Mouse (Mus musculus): ENCODE data around the gene Skiv2l. TPM values are rescaled to one million over a fixed set of nuclear protein-coding genes. Genes with fewer than 3 reads are reported as not detected.

Gene Skiv2l
- 62.1 and 62.4 TPM in 2 replicates for polyA plus RNA-seq (2015; fragmentation: Nextera tagmentation; extraction: Ambion mirVana)

GRCm38 (mm10) chr17:34849722-34850516 lies at the start of gene Skiv2l, which contains the start of gene Nelfe:
TSS of gene Skiv2l (minus strand) at chr17:34850210.
TSS of gene Nelfe (plus strand) at chr17:34850391.
- H3K4me3 ChIP-seq (ENCODE audit: low read depth, low read length): peak within 1 kb of the TSS; percentile 84
- H3K9me3 ChIP-seq (replicated peaks; ENCODE audit: control insufficient read depth, low read length, poor library complexity, severe bottlenecking): no peaks in the 10 kb centered on the region
- H3K4me1 ChIP-seq (ENCODE audit: control insufficient read depth, insufficient read depth, low read length): peaks cover 19% of the 10 kb centered on the region
- peak; percentile 97 for ATAC-seq
- H3K27me3 ChIP-seq (ENCODE audit: control insufficient read depth, insufficient read depth, low read depth, low read length): no peaks in the 10 kb centered on the region
- peak within 1 kb of the TSS; percentile 73 for H3K27ac ChIP-seq (ENCODE audit: low read length)
- under 1% methylated on average over 59 of the region's 65 CpGs for WGBS
- peak within 1 kb of the TSS; percentile 86 for H3K4me2 ChIP-seq (ENCODE audit: low read length)
- H3K36me3 ChIP-seq (ENCODE audit: control insufficient read depth, insufficient read depth, low read length): peaks cover 26% of the 10 kb centered on the region
- H3K9ac ChIP-seq (ENCODE audit: low read depth, low read length): peak within 1 kb of the TSS; percentile 86

DNA sequence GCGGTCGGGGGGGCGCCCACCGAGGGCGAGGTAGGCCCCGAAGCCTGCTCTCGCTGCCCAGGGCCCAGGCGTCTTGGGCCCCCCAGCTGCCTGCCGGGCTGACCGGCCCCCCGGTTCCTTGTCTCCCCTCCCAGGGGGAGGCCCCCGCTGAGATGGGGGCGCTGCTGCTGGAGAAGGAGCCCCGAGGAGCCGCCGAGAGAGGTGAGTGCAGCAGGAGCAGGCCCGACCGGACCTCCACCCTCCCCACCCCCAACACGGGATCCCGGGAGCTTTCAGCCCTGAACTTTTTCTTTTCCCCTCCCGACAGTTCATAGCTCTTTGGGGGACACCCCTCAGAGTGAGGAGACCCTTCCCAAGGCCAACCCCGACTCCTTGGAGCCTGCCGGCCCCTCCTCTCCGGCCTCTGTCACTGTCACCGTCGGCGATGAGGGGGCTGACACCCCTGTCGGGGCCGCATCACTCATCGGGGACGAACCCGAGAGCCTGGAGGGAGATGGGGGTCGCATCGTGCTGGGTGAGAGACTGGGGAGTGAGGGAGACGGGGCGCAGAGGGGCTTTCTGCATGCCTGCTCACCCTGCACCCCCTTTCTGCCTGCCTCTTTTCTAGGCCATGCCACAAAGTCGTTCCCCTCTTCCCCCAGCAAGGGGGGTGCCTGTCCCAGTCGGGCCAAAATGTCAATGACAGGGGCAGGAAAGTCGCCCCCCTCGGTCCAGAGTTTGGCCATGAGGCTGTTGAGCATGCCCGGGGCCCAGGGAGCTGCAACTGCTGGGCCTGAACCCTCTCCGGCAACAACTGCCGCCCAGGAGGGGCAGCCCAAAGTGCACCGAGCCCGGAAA lies 49.3 kb upstream of the Skiv2l start:
- H3K27me3 ChIP-seq (ENCODE audit: control insufficient read depth, insufficient read depth, low read depth, low read length): no peaks in the 10 kb centered on the region
- H3K4me1 ChIP-seq (ENCODE audit: control insufficient read depth, insufficient read depth, low read length): peaks cover 37% of the 10 kb centered on the region
- H3K36me3 ChIP-seq (ENCODE audit: control insufficient read depth, insufficient read depth, low read length): peaks cover 11% of the 10 kb centered on the region
- H3K4me3 ChIP-seq (ENCODE audit: low read depth, low read length): peak overlapping the region; percentile 93
- 0 out of 2 replicates have a peak, but pooled peaks have one; percentile 2 for ATAC-seq
- H3K27ac ChIP-seq (ENCODE audit: low read length): peak overlapping the region; percentile 97
- peak overlapping the region; percentile 95 for H3K9ac ChIP-seq (ENCODE audit: low read depth, low read length)
- peak overlapping the region; percentile 93 for H3K4me2 ChIP-seq (ENCODE audit: low read length)
- H3K9me3 ChIP-seq (replicated peaks; ENCODE audit: control insufficient read depth, low read length, poor library complexity, severe bottlenecking): no peaks in the 10 kb centered on the region
- WGBS: under 1% methylated on average over 34 of the region's 45 CpGs

- Histone ChIP-seq H3K9ac (ENCODE audit: low read depth, low read length) (peak overlapping the region; percentile 95), H3K4me2 (ENCODE audit: low read length) (peak overlapping the region; percentile 93), H3K4me3 (ENCODE audit: low read depth, low read length) (peak overlapping the region; percentile 93), H3K27ac (ENCODE audit: low read length) (peak overlapping the region; percentile 97), H3K27me3 (ENCODE audit: control insufficient read depth, insufficient read depth, low read depth, low read length) (no peaks in the 10 kb centered on the region), H3K9me3 (replicated peaks; ENCODE audit: control insufficient read depth, low read length, poor library complexity, severe bottlenecking) (no peaks in the 10 kb centered on the region), H3K4me1 (ENCODE audit: control insufficient read depth, insufficient read depth, low read length) (peaks cover 38% of the 10 kb centered on the region), H3K36me3 (ENCODE audit: control insufficient read depth, insufficient read depth, low read length) (peaks cover 9% of the 10 kb centered on the region)
- no peak for ATAC-seq
- 2% methylated on average over 12 of the region's 47 CpGs for WGBS
These were observed 48.7 kb upstream of the Skiv2l start for GRCm38 (mm10) chr17:34898706-34899052.

- Histone ChIP-seq H3K9me3 (replicated peaks; ENCODE audit: control insufficient read depth, low read length, poor library complexity, severe bottlenecking) (no peaks in the 10 kb centered on the region), H3K36me3 (ENCODE audit: control insufficient read depth, insufficient read depth, low read length) (peaks cover 5% of the 10 kb centered on the region), H3K27me3 (ENCODE audit: control insufficient read depth, insufficient read depth, low read depth, low read length) (no peaks in the 10 kb centered on the region), H3K4me3 (ENCODE audit: low read depth, low read length) (peak within 1 kb of the TSS; percentile 93), H3K27ac (ENCODE audit: low read length) (peak within 1 kb of the TSS; percentile 97), H3K9ac (ENCODE audit: low read depth, low read length) (peak within 1 kb of the TSS; percentile 95), H3K4me2 (ENCODE audit: low read length) (peak within 1 kb of the TSS; percentile 93), H3K4me1 (ENCODE audit: control insufficient read depth, insufficient read depth, low read length) (peaks cover 42% of the 10 kb centered on the region)
- ATAC-seq: peak; percentile 8
- WGBS: under 1% methylated on average over 37 of the region's 44 CpGs
These were observed 48.2 kb upstream of the Skiv2l start, which contains the start of the genes C2 and Ehmt2 for GRCm38 (mm10) chr17:34898160-34898586. TSS of gene C2 (minus strand) at chr17:34898265. TSS of gene Ehmt2 (plus strand) at chr17:34898469.

- Histone ChIP-seq H3K4me1 (ENCODE audit: control insufficient read depth, insufficient read depth, low read length) (peaks cover 42% of the 10 kb centered on the region), H3K36me3 (ENCODE audit: control insufficient read depth, insufficient read depth, low read length) (peaks cover 4% of the 10 kb centered on the region), H3K27ac (ENCODE audit: low read length) (peak overlapping the region; percentile 97), H3K9me3 (replicated peaks; ENCODE audit: control insufficient read depth, low read length, poor library complexity, severe bottlenecking) (no peaks in the 10 kb centered on the region), H3K4me2 (ENCODE audit: low read length) (peak overlapping the region; percentile 93), H3K27me3 (ENCODE audit: control insufficient read depth, insufficient read depth, low read depth, low read length) (no peaks in the 10 kb centered on the region), H3K4me3 (ENCODE audit: low read depth, low read length) (peak overlapping the region; percentile 93), H3K9ac (ENCODE audit: low read depth, low read length) (peak overlapping the region; percentile 95)
- 18% methylated on average over 10 of the region's 10 CpGs for WGBS
- no peak for ATAC-seq
These were observed 47.6 kb upstream of the Skiv2l start for GRCm38 (mm10) chr17:34897373-34898159.

DNA sequence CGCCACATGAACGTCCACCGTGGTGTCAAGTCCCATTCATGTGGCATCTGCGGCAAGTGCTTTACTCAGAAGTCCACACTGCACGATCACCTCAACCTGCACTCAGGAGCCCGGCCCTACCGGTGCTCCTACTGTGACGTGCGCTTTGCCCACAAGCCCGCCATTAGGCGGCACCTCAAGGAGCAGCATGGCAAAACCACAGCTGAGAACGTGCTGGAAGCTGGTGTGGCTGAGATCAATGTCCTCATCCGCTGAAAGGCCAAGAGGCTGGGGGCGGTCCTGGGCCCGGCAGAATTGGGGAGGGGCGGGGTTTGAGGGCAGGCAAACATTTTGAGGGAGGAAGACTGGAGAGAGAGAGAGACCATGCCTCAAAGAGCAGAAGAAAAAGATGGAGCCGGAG lies 46.4 kb upstream of the Skiv2l start:
- Histone ChIP-seq H3K4me1 (ENCODE audit: control insufficient read depth, insufficient read depth, low read length) (peaks cover 42% of the 10 kb centered on the region), H3K9me3 (replicated peaks; ENCODE audit: control insufficient read depth, low read length, poor library complexity, severe bottlenecking) (no peaks in the 10 kb centered on the region), H3K27ac (ENCODE audit: low read length) (peak overlapping the region; percentile 2; the same call in 1 of the 2 replicates), H3K4me3 (ENCODE audit: low read depth, low read length) (peak overlapping the region; percentile 81; the same call in 1 of the 2 replicates), H3K36me3 (ENCODE audit: control insufficient read depth, insufficient read depth, low read length) (peaks cover 4% of the 10 kb centered on the region), H3K27me3 (ENCODE audit: control insufficient read depth, insufficient read depth, low read depth, low read length) (no peaks in the 10 kb centered on the region), H3K4me2 (ENCODE audit: low read length) (peak overlapping the region; percentile 93), H3K9ac (ENCODE audit: low read depth, low read length) (no peak overlapping the region)
- WGBS: 85% methylated on average over 17 of the region's 17 CpGs
- ATAC-seq: no peak

GRCm38 (mm10) chr17:34895724-34896123 lies 45.7 kb upstream of the Skiv2l start:
- ATAC-seq: no peak
- Histone ChIP-seq H3K27me3 (ENCODE audit: control insufficient read depth, insufficient read depth, low read depth, low read length) (no peaks in the 10 kb centered on the region), H3K4me2 (ENCODE audit: low read length) (peak overlapping the region; percentile 93), H3K4me1 (ENCODE audit: control insufficient read depth, insufficient read depth, low read length) (peaks cover 40% of the 10 kb centered on the region), H3K9me3 (replicated peaks; ENCODE audit: control insufficient read depth, low read length, poor library complexity, severe bottlenecking) (no peaks in the 10 kb centered on the region), H3K27ac (ENCODE audit: low read length) (peak overlapping the region; percentile 95), H3K36me3 (ENCODE audit: control insufficient read depth, insufficient read depth, low read length) (peaks cover 4% of the 10 kb centered on the region; the same call in 1 of the 2 replicates), H3K4me3 (ENCODE audit: low read depth, low read length) (peak overlapping the region; percentile 81), H3K9ac (ENCODE audit: low read depth, low read length) (peak overlapping the region; percentile 96)
- WGBS: 86% methylated on average over 15 of the region's 15 CpGs

- peaks cover 4% of the 10 kb centered on the region; the same call in 1 of the 2 replicates for H3K36me3 ChIP-seq (ENCODE audit: control insufficient read depth, insufficient read depth, low read length)
- WGBS: 4% methylated on average over 42 of the region's 51 CpGs
- H3K27me3 ChIP-seq (ENCODE audit: control insufficient read depth, insufficient read depth, low read depth, low read length): no peaks in the 10 kb centered on the region
- peak; percentile 44 for ATAC-seq
- H3K4me1 ChIP-seq (ENCODE audit: control insufficient read depth, insufficient read depth, low read length): peaks cover 34% of the 10 kb centered on the region
- H3K27ac ChIP-seq (ENCODE audit: low read length): peak overlapping the region; percentile 95
- H3K9me3 ChIP-seq (replicated peaks; ENCODE audit: control insufficient read depth, low read length, poor library complexity, severe bottlenecking): no peaks in the 10 kb centered on the region
- H3K4me2 ChIP-seq (ENCODE audit: low read length): peak overlapping the region; percentile 93
- H3K4me3 ChIP-seq (ENCODE audit: low read depth, low read length): peak overlapping the region; percentile 81
- peak overlapping the region; percentile 96 for H3K9ac ChIP-seq (ENCODE audit: low read depth, low read length)
These were observed 45.0 kb upstream of the Skiv2l start for GRCm38 (mm10) chr17:34894801-34895530.

Data from midbrain, embryonic 16.5 days (tissue).